Mouse (Mus musculus): ENCODE data around the gene Duox1. TPM values are rescaled to one million over a fixed set of nuclear protein-coding genes. Genes with fewer than 3 reads are reported as not detected.

Duox1 gene
- total RNA-seq, 2 experiments from 2014 or later, result not detected

DNA sequence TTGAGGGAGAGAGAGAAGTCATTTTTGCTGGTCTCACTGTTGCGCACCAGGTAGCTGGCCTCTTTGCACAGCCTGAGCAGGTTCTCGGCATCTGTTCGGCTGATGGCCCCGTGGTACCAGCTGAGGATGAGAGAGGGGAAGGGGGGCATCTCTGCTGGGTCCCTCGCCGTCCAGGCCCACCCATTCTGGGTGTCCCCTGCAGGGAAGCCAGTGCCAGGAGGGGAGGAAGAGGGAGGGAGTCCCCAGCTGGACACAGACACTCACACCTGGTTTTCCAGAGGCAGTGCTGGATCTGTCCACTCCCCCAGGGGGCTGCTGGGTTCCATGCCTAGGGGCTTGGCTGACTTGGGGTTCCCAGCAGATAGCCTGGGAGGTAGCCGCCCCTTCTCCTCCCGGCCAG is 38.3 kb downstream of the Duox1 start:
- ATAC-seq (replicated peaks; ENCODE audit: poor library complexity), result no peak

DNA sequence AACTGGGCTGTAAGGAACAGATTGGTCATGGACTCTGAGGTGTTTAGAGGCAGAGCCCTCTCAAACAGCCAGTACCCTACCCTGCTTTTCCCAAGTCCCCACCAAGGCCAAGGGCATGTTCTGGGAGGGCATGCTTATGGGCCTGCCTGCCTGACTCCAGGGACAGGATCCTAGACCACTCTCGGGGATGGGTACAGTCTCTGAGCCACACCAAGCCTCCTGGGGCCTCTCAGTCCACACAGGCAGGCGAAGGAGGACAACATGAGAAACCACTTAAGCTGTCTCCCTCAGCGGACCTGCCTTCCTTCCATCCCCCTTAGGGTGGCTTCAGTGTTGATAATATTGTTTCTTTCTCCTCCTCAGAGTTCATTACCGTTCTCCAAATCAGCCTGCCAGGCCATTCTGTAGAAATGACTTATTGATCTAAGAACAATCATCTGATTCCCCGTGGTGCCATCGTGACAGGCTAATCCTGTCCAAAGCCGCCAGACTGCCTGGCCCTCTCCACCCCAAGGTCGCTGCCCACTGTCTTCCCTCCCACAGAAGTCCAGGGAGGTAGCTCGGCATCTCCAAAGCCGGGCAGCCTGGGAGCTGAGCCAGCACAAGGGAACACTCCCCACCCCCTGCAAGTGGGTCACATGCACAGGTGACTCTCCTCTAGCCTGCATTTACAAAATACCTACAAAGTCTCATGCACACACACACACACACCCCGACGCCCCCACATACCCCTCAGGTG is 38.9 kb downstream of the Duox1 start:
- ATAC-seq (replicated peaks; ENCODE audit: poor library complexity), result no peak

DNA sequence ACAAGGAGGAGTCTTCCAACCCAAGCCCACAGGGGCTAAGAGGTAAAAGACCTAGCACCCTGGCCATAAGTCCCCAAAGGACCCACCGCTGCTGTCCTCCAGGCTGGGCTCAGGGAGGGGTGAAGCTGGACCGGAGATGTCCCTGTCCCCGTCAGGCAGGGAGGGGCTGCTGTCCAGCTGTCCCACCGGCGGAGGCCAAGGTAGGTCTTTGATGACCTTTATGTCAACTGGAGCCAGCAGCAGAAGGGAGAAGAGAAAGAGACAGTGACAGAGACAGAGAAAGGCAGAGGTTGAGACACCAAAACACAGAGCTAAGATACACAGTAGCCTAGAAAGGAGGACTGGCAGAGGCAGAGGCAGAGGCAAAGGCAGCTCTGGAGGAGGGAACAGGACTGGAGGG is 39.9 kb downstream of the Duox1 start:
- ATAC-seq (replicated peaks; ENCODE audit: poor library complexity), result no peak

DNA sequence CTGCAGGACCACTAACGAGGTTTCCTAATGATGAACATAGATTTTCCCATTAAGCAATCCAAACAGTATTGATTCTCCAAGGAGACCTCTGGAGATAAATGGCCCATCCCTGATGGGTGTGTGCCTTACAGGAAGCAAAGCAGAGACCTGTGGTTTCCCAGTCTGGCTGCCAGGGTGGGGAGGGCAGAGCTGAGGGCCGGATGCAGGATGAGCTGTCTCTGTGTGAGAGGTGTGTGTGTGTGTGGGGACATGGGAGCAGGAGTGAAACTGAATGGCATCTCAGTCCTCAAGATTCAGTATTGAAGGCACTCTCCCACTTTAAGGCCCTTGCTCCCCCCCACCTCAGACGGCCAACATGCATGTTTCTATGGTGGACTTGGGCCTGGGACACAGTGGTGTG is 40.7 kb downstream of the Duox1 start:
- no peak for ATAC-seq (replicated peaks; ENCODE audit: poor library complexity)

DNA sequence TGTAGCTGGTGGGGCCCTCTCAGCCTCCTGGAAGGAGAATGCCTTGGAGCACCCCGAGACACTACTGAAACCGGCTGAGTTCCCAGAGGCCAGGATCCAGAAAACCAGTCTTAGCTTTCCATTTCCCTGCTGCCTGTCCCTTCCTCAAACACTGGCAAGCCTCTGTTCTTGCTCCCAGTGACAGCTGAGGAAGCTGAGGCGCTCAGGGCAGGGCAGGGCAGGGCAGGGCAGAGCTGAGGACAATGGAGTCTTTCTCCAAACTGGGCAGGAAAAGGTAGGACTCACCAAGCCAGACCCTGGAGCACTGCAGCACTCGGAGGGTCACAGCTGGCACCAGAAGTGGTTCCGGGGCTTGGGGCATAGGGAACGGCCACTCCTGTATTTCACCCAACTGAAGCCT is 44.8 kb downstream of the Duox1 start:
- ATAC-seq (replicated peaks; ENCODE audit: poor library complexity), result no peak

DNA sequence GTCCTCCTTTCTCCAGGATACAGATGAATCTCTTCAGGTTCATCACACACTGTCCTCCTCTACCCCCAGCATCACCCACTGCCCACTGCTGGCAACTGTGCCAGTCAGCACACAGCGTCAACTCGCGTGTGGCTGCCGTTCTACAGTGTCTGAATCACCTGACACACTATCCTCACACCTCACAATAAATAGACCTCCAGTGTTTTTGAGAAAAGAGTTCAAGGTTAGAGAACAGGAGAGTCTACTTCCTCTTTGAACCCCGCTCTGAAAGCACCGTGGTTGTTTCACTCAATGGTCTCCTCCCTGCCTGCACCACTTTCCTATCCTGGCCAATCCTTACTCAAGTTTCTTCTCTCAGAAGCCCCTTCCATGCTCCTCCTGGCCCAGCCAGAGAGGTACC is 45.7 kb downstream of the Duox1 start:
- no peak for ATAC-seq (replicated peaks; ENCODE audit: poor library complexity)

DNA sequence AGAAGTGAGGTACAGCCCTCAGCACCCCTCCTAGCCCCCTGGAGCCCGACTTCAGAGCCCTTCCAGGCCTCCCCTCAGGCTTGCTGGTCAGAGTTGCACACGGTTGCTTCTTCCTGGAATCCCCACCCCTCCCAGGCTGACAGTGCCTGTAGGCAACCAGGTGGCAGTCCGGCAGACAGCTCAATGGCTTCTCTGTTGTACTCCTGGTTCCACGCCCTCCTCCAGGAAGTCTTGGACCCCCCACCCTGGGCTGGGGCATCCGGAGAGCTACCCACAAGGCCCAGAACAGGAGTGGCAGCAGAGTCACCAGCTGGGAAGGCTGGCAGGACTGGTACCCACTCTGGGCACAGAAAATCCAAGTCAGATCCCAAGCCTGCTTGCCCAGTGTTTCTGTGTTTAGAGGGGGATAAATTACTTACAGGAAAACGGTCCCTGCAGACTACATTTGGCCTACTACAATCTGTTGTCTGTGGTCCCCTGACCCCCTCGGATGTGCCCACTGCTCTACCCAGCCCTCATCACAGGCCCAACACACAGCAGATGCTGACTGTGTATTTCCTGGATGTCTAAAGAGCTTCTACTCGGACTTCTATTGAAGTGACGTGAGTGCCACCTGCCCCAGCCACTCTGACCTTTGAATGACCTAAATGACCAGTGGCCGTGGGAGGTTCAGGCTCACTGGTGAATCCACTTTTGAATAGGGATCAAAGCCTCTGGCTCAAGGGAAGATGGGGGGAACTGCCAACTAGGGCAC is 46.6 kb downstream of the Duox1 start:
- no peak for ATAC-seq (replicated peaks; ENCODE audit: poor library complexity)

DNA sequence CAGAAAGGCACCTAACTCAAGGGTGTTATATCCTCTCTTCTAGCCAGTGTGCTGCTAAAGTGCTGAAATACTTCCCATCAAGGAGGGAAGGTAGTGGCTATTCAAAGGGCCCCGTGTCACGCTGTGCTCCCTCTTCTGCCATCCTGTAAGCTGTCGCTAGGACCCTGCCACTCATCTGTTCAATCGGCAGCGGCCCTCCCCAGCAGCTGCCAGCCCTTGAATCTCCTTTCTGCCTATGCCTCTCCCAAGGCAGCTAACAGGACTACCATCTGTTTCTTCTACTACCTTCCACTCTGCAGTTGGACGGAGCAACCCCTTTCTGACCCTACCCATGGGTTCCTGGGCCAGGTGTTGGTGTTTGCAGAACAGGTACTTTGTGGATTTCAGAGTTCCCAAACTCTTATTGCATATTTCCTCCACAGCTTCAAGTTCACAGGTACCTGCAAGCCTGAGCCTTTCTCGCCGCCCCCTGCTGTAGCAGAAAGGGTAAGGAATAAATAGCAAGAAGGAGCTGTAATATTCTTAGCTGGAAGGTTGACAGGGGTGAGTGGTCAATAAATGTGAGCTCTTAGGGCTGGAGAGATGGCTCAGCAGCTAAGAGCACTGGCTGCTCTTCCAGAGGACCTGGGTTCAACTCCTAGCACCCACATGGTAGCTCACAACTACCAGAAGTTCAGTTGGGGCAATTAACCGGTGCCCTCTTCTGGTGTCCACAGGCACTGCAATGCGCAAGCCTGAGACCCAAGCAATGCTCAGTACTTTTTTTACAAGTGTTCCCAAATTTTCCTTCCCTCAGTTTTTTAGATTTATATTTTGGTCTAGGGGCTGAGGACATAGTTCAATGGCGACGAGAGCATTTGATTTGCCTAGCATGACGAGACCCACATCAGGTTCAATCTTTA is 47.4 kb downstream of the Duox1 start:
- ATAC-seq (replicated peaks; ENCODE audit: poor library complexity), result no peak

DNA sequence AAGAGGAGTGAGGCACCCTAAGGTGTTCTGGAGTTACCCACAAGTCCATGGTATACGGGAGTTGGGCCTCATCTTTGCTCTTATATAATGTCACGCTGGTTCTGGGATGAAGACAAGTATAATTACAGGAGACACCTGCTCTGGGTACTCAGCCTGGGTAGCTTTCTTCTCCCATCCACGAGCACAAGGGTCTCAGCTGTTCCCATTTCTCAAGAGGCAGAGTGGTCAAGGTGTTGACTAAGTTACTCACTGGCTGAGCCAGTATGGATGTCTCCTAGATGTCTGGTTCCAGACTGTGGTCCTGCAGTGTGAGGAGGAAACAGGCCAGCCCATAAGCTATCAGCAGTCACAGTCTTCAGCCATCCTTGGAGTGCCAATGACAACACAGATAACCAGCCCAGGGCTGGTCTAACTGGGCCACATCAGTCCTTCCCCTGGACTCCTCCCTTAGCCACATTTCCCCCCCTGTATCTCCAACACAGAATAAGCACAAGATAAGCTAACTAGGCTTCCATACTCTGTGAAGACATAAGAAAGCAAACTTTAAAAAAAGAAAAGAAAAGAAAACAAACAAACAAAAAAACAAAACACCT is 49.0 kb downstream of the Duox1 start:
- ATAC-seq (replicated peaks; ENCODE audit: poor library complexity), result peak; percentile 62

DNA sequence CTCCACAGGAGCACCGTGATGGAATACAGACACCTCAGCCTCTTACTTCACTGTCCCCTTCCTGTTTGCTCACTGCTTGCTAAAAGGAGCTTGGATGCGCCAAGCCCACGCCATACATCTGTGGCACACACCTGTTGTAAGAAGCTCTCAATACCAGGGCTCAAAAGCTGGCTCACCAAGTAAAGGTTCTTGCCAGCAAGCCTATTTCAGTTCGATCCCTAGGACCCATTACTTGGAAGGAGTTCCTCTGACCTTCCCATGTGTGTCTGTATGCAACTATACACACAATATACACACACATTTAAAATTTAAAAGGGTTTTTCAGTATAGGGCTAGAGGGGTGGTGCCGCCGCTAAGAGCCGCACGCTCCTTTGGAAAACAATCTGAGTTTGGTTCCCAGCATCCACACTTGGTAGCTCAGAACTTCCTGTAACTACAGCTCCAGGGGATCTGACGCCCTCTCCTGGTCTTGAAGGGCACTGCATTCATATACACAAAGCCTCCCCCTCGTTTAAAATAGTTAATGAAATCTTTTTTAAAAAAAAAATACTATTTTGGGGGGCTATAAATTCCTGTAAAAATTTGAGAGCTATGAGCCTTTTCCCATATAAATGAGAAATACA is 49.9 kb downstream of the Duox1 start:
- no peak for ATAC-seq (replicated peaks; ENCODE audit: poor library complexity)

DNA sequence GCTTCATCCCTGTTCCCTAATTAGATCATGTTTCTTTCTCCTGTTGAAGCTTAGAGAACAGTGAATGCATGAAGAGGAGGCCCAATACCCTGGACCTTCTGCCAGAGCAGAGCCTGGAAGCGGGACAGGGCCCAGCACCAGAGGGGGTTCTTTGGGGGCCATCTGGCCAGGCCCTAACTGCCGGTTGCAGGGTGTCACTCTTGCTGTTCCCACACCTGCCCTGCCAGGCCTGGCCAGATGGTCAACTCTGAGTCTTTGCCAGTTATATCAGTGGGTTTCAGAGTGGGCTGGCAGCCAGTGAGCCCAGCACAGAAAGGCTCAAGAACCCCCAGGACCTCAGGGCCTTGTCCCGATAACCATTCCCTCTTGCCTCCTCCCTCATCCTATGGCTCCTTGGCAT is 50.6 kb downstream of the Duox1 start:
- no peak for ATAC-seq (replicated peaks; ENCODE audit: poor library complexity)

DNA sequence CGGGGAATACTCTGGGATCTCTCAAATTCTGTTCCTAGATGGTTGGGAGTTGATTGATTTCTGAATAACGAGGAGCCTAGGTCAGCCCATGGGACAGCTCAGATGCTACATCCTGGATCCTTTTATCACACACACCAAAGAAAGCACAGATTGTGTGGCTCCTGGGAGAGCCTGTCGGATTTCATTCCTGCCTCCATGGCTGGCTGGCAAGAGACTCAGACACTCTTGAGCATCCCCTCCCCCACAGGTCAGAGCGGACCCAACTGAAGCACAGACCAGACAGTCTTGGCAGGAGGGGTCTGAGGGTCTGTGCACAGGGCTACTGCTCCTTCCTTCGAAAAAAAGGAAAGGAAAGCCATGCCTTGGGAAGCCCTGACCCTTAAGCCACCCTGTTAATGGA is 51.2 kb downstream of the Duox1 start:
- ATAC-seq (replicated peaks; ENCODE audit: poor library complexity), result no peak

DNA sequence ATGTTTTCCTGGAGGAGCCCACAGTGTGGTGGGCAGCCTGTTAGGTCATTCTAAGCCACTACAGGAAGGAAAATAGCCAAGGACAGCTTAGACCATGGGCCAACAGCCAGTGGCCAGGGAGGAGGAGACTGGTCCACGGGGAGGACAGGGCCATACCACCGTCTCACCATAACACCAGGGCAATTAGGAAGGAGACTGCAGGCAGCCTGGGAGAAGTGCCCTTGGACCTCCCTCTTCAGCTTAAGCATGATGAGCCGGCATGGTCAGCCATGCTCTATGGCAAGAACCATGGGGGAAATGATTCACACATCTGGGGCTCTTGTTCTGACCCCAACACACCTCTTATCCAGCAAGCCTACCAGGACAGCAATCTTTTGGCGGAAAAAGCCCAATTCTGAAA is 51.7 kb downstream of the Duox1 start:
- ATAC-seq (replicated peaks; ENCODE audit: poor library complexity), result no peak

DNA sequence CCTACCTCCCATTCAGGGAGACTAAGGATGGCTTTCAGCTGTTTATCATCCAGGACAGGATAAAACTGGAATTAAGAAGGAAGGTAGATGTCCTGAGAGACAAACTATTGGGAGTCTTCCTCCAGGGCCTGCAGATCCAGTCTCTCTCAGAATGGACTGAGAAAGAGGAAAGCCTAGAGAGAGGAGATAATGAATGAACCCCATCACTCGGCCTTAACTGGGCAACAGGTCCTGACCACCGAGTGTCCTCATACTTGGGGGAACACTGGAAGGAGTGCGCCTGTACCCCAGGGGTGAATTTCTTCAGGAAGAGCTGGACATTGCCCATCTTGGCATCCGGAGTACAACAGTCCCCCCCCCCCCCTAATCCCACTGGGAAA is 52.2 kb downstream of the Duox1 start:
- ATAC-seq (replicated peaks; ENCODE audit: poor library complexity), result no peak

DNA sequence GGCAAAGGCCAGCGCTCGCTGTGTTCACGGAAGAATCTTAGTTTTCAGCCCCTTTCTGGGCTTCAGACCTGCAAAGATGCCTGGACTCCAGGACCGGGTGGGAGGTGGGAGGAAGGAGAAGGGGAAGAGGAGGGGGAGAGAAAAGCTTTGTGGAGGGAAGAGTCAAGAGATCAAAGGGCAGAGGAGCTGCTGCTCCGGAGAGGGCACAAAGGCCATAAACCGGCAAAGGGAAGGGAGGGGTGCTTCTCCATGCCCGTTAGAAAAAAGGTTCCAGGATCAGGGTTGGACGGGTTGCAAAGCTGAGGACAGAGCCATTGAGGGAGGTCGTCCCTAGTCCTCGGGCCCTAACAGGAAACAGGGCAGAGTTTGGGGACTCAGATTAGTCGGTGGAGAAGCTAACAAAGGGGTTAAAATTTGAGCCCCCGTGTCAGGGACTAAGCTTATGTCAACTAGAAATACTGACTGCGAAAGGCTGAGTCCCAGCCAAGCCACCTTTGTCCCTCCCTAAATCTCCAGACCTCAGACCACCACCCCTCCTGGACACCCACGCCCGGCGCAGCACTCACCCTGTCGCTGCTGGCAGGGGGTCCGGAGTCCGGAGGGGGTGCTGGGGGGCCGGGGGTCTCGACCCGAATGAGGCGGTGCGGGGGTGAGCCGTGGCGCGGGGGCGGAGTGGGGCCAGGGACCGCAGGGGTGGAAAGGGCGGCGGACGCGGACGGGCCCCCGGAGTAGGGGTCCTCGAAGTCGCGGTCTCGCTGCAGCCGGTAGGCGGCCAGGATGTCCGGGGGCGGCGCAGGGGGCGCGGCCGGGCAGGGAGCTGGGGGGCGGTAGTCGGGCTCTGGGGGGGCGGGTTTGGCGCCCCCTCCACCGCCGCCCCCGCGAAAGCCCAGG is 52.9 kb downstream of the Duox1 start:
- no peak for ATAC-seq (replicated peaks; ENCODE audit: poor library complexity)

DNA sequence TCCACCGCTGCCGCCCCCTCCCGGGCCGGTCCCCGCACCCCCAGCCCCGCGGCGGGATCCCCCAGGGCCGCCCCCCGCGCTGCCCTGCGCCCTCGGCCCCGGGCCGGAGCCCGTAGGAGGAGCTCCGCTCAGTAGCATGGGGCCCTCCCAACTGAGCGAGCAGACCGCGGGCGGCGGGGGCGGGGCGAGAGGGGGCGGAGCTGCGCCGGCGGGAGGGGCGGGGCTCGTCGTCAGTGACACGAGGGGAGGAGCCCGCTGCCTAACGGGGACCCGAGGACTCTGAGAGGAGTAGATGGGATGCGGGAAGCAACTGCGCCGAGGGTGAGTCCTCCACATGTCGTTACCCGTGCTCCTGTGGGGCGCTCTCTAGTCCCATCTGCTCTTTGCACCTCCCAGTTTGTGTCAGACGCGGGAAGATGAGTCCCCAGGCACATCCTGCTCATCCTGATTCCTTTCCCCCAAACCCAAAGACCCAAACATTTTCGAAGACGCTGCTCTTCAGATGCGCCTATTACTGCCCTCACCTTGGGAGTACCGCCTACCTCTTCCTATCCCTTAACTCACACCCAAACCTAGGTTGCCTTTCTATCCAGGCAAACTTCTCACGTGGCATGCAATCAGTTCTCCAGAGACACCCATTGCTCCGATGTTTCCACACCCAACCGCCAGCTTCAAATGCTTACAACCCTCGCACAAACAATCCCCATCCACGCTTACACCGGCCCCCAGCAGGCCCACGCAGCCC is 53.7 kb downstream of the Duox1 start, which contains the start of gene Shf:
Gene Shf, minus strand, starts transcription at position 168 of the 745 bp plus-strand sequence.
- peak; percentile 81 for ATAC-seq (replicated peaks; ENCODE audit: poor library complexity)

DNA sequence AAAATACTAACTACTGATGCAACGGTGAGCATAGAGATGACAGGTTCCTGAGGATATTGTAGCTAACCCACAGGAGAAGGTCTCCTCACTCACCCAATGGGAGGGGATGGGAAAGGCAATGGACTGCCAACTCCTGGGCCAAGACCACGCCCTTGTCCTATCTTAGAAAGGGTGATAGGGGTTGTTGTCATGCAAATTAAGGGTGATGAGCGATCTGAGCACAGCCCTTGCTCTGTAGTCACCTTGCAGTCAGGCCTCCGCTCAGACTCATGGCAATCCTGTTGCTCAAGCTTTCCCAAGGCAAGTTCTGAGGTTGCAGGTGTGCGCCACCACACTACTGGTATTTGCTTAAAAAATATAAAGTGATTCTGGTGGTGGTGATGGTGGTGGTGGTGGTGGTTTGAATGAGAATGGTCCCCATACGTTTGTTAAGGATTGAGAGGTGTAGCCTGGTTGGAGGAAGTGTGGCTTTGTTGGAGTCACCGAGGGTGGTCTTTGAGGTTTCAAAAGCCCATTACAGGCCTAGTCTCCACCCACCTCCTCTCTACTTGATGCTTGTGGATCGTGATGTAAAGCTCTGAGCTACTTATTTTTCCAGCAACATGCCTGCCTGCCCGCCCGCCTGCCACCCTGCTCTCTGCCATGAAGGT is 54.8 kb downstream of the Duox1 start:
- ATAC-seq (replicated peaks; ENCODE audit: poor library complexity), result no peak

DNA sequence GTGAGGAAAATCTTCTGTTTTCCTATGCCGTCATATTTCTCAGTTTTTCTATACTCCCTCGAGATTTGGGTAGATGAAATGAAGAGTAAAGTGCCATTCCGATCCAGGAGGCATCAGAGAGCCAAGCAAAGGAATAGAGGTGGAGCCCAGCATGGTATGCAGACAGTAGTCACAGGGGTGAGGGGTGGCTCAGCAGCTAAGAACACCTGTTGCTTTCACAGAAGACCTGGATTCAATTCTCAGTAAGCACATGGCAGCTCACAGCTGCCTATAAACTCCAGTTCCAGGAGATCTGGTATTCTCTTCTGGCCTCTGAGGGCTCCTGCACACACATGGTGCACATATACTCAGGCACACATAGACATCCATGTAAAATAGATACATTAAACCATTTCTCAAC is 56.6 kb downstream of the Duox1 start:
- no peak for ATAC-seq (replicated peaks; ENCODE audit: poor library complexity)

All from megakaryocyte progenitor cell, adult 5-6 weeks (primary cell).